Mouse (Mus musculus) right cerebral cortex, postnatal 14 days (tissue): ENCODE results near the gene Ucma.
"Not testable (repeated sequence)": the region's sequence is repeated elsewhere in the genome, so short reads cannot be mapped to it uniquely, and the experiment has no call there.

Experiments
- DNase-seq: peaks from one replicate; pipeline ENCODE4 v3.0.0; 2022

Gene Ucma

DNA sequence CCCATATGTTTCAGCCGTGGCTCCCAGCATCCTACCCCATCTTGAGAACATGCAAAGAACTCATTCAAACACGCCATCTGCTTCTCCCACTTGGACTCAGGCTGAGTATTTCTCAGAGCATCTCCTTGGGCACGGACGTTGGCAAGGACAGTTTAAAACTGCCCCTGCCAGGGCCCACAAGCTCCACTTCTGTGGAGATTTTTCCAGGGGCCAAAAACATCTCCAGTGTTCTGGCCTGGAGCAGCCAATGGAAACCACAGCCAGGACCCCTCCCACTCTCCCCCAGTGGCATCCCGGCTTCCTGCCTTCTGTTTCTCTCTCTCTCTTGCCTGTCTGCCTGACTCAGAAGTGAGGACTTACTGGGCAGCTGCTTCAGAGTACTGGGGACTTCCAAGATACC, at the start of gene Ucma:
TSS of gene Ucma (plus strand) at position 316 of the 400 bp plus-strand sequence.
- no peak for DNase-seq

DNA sequence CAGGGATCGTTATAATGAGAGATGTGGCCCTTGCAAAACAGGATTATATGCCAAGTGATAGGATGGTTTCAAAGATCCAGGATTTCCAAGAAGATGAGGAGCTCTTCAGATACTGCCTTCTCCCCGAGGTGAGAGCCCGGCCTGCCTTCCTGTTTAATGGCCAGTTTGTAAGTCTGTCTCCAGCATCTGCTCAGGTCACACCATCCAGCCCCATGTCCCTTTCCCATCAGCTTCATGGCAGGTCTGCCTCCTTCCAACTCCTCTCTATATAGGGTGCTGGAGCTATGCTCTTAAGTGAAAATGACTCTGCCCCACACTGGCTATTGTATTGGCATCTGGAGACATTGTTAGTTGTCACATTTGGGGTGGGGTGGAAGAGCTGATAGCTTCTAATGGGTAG, 48.5 kb upstream of the Ucma start:
- DNase-seq: no peak

DNA sequence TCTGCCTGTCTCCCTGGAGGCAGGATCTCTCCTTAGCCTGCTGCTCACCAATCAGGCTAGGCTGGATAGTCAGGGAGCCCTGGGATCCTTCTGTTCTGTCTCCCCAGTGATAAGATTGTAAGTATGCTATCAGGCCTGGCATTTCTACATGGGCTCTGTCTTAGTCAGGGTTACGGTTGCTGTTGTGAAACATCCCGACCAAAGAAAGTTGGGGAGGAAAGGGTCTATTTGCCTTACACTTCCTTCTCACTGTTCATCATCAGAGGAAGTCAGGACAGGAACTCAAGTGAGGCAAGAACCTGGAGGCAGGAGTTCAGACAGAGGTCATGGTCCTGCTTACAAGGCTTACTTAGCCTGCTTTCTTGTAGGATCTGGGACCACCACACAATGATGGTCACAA, 46.7 kb upstream of the Ucma start:
- DNase-seq: no peak

DNA sequence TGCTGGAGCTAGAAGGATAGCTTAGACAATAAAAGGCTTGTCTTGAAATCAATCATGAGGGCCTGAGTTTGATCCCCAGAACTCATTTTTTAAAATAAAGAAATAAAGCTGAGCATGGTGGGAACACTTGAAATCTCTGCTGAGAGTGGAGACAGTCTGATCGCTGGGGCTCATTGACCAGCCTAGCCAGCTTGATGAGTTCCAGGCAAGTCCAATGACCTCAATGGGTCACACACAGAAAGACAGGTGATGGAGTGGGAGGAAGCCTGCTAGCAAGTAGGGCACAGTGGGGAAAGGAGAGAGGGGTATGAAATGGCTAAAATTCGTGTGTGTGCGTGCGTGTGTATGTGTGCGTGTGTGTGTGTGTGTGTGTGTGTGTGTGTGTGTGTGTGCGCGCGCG, 41.4 kb upstream of the Ucma start:
- DNase-seq: no peak

DNA sequence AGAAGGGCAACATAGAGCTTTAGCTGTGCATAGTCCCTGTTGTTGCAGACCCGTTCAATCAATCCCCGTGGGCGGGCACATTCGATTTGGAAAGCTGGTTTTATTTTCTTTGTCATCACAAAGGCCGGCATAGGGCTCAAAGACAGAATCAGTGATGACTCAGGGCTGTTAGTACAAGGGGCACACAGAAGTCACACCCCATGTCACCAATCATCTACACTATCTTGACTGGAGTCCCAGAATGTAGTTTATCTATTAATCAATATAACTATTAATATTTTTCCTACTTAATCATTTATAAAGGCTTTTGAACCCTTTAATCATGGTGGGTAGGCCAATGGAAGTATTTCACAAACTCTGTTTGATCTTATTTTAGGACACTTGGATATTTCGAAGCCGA, 38.0 kb upstream of the Ucma start:
- no peak for DNase-seq

DNA sequence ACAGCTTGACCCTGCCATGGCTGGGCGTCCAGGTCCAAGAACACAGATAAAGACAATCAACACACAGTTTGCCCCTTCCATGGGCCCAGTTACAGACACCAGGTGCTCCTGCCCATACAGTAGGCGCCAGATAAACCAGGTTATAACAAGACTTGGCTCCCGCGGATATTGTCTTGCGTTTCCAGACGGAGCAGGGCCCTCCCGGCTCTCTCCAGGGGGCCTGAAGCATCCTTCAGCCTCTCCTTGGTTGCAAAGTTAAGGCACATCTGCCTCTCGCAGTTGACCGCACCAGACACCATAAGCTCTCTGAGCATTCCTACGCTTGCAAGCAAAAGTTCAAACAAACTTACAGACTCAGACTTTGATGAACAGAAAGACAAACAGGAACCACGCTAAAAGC, 35.1 kb upstream of the Ucma start:
- DNase-seq: no peak

DNA sequence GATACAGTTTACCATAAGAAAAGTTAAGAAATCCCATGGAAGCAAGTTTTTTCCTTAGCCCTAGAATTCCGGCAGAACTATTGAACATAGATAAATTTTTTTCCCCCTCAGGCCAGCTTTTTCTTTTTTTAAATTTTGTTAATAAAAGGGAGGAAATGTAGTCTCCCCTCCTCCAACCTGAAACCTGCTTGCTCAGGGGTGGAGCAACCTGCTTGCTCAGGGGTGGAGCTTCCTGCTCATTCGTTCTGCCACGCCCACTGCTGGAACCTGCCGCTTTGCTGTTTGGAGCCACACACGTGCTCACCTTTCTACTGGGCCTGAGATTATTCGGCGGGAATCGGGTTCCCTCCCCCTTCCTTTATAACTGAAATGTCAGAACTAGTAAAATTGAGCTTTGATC, 26.2 kb upstream of the Ucma start:
- not testable (repeated sequence) for DNase-seq

DNA sequence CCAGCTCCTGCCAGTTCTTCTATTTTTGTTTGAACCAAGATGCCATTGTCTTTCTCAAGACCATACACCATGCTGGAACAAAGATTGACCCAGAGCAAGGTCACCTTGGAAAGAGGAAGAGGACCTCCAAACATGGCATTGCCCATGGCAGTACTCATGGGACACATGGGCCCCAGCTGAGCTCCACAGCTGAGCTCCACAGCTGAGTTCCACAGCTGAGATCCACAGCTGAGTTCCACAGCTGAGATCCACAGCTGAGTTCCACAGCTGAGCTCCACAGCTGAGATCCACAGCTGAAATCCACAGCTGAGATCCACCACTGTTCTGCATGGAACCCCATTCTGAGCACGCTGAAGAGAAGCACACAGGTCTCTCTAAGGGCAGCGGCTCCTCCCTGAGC, 24.9 kb upstream of the Ucma start:
- no peak for DNase-seq

DNA sequence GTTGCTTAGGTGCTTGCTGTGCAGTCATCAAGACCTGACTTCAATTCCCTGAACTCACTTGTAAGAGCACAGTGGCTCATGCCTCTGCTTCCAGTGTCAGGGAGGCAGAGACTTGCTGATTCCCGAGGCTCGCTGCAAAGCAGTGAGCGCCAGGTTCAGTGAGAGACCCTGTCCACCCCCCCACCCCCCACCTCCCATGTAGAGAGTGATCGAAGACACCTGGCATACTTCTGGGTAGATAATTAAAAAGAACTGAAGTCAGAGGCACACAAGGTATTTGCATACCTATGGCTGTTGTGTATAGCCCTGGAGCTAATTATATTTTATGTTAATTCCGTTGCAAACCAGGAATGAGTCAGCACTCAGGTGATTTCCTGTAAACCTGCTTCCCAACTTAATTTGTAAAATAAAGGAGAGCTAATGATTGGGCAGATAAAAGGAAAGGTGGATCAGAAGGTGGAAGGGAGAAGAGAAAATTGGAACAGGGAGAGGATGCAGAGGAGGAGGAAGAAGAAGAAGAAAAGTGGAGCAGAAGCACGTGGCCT, 21.6 kb upstream of the Ucma start:
- DNase-seq: no peak

DNA sequence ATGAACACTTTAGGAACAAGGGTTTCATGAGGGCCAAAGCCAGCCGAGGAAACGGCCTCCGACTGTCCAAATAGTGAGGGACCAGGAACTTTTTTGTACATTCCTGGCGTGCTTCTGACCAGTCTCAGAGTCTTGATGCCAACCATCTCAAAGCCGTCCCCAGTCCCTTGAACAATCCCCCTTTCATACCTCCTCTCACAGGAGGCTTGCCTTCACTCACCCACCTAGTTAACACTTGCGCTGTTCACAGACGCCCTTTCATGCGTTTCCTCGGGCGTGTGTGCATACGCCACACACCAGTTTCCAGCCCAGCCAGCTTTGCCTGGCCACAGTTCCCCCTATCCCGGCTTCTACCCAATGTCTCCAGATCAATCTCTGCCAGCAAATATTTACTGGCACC, 17.9 kb upstream of the Ucma start:
- no peak for DNase-seq

DNA sequence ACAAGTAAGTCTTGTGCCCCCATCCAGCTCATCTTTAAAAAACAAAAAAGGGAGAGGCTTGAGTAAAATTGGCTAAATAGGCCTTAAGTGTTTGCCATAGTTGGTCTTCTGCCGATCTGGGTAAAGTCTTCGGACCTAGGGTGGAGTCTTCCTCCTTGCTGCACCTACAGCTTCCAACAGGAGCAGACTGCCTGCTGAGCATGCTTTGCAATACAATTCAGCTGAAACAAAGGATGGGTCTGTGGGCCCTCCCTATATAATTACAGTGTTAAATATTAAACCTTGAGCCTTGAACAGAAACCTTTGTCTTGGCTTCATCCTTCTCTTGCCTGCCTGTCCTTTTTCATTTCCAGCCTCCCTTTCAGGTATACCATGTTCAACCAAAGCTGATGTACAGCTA, 8.1 kb upstream of the Ucma start:
- no peak for DNase-seq

DNA sequence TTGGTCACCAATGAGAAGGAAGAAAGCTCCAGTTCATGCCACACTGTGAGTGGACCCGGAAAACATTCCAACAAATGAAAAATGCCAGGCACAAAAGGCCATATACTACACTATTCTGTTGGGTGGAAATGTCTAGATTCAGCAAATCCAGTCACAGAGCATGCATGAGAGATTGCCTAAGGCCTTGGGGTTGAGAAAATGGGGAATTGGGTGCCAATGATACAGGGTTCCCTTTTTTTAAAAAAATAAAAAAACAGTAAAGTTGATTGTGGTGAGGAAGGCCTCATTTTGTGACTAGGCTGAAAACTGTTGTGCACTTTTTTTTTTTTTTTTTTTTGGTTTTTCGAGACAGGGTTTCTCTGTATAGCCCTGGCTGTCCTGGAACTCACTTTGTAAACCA, 6.8 kb upstream of the Ucma start:
- DNase-seq: no peak

DNA sequence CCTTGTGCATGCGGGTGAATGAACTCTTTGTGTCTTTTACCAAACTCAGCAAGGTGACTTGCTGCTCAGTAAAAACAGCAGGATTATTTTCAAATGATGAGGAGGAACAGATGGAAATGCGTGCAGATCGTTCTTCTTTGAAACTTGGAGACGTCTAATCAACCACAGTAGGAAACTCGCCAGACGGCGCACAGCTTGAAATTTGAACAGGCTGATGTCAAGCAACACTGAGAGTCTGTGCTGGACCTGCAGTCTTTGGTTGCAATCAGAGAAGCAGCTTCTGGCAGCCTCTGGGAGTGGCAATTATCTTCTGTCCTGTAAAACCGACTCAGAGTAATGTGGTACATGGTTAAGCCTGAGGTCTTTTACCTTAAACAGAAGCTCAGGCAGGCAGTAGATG, 2.2 kb downstream of the Ucma start:
- no peak for DNase-seq

DNA sequence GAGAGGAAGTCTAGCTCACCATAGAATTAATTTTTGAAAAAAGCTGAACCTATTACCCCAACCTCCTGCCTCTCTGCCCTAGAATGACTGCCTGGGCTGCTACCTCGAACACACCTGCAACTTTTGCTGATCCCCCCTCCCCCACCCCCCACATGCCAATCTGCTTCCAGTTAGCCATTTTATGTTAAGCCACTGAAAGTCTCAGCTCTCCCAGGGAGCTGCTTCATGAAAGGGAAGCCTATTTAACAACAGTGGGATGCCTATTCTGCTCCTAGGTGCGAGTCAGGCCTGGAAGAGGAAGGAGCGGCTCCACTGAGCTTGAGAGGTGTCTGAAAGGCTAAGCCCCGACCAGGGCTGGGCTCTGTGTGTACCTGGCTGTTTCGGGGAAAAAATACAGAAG, 8.1 kb downstream of the Ucma start:
- no peak for DNase-seq

DNA sequence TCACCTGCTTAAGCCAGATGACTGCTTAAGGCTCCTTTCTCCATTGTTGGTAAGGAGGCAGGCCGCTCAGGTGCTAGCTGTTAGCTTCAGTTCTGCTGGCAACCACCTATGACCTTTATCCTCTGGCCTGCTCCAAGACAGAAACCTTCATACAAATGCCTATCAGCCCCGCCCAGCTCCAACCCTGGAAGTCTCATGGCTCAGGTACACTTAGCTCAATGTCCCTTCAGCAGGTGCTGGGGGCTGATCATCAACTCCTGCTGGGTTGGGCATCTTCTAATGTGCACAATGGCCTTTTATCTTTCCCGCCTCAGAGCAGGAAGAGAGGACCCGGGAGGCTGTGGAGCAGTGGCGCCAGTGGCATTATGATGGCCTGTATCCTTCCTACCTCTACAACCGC, 9.1 kb downstream of the Ucma start:
- no peak for DNase-seq

DNA sequence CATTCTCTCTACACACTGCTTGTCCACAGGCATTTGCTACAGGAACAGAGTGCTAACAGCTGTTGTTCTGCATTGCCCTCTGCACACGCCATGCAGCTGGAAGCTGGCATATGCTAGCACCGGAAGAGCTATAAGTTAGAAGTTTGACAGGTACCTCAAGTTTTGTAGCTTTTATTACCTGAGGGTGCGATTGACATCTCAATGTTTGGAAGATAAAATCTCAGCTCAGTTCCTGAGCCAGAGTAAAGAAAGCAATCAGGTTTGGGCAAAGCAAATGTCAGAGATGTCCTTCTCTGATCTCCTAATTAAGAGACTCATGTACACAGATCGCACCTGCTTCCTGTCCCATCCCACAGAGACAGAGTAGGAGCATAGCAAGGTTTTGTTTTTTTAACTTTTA, 10.9 kb downstream of the Ucma start:
- DNase-seq: no peak

DNA sequence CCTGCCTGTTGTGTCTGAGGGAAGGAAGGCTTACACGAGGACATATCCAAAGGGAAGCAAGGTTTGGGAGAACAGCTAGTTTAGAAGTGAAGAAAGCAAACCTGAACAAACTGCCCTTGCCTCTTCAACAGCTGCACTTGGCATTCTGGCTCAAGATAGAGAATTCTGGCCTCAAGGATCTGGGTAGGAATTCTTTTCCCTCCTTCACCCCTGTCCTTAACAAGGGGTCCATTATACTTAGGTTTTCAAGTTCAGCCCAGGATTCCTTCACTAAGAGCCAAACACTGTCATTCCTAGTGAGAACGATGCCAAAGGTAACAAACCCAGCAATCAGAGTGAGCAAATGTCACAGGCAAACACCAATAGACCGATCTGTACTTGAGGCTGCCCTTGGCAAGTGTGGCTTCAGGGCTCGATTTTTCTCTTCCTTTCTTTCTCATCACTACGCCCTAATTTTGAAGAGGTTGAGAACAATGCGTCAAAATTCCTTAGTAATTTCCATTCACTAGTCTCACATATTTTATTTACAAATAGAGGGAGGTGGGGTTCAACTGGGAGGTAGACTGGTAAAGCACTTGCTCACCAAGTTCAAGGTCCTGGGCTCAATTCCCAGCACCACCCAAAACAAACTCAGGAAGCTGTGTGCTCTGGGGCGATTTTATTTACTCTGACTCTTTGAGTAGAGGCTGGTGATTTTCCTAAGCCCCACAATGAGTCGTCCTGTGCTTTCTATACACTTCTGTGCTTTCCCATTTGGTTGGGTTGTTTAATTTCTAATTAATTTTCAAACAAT, 11.7 kb downstream of the Ucma start:
- no peak for DNase-seq

DNA sequence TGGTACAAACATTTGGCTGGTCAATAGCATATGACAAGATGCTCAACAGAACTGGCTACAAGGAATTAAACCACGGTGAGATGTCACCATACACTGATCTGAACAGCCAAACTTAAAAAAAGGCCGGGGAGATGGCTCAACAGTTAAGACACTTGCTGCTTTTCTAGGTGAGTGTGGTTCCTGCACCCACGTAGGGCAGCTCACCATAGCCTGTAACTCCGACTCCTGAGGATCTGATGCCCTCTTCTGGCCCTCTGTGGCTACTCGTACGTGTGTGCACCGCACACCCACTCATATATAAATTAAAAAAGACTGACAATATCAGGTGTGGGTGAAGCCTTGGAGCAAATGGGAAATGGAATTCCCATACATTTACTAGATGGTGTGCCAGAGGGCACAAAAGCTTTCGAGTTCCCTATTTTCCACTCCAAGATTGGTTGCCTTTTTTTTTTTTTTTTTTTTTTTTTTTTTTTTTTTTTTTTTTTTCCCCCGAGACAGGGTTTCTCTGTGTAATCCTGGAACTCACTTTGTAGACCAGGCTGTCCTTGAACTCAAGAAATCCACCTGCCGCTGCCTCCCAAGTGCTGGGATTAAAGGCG, 13.0 kb downstream of the Ucma start:
- no peak for DNase-seq

DNA sequence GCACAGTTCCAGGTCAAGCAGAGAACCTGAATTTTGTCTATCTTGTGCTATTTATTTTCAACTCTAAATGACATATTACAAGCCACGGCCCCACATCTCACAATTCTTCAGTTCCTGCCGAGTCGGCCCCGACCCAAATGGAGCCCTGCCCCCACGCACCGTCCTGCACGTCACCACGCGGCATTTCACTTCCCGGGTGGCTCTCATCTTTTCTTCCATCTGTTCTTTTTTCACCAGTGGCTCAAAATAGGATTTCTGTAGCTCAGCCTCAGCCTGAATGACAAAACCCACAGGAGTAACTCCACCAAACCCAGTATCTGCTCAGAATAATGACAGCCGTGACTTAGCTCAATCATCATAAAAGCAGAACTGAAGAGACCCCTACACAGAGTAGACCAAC, 17.7 kb downstream of the Ucma start:
- DNase-seq: peak; percentile 60

DNA sequence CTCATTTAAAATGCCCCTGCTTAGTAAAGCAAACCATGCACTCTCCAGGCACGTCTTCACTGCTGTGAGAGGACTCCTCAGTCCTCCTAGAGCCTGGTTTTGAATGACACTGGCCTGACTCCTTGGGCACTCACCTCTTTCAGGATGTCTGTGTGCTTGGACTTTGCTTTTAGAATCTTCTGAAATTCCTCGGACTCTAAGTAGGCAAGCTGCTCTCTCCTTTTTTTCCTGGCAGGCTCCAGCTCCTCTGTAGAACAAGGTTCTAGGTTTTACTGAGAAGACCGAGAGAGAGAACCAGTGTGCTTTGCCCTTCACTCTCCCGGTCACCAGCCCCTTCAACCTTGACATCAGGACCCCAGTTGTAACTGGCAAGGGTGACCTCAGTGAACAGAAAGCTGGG, 18.5 kb downstream of the Ucma start:
- DNase-seq: no peak

DNA sequence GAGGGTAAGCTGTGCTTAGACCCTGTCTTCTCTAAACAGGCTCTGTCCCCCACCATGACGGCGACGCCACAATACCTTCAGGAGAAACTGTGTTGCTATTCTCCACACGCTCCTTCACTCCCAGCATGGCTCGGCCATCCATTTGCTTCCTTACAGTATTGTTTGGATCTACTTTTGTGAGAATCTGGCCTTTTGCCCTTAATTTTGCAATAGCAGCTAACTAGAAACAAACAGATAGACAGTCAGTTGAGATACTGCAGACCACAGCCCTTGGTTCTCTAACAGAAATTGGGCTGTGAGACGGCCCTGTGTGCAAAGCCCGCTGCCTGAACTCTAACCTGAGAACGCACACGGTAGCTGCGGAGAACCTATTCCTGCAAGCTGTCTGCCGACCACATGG, 19.7 kb downstream of the Ucma start:
- no peak for DNase-seq

DNA sequence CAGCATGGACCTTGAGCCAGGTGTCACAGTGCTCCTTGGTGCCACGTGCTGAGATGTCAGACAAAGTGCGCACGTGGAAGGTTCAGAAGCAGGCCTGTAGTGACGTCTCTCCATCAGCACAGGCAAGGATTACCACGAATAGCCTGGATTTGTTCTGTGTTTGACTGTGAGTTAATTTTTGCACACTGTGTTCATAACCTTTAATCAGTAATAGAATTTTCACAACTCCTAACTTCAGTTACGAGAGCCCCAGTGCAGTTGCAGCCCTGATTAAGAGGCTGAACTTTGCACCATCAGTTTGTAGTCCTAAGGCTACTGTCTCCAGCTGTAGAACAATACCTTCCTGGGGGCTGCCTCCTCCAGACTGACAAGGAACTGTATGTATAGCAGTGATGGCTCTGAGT, 20.5 kb downstream of the Ucma start:
- no peak for DNase-seq

DNA sequence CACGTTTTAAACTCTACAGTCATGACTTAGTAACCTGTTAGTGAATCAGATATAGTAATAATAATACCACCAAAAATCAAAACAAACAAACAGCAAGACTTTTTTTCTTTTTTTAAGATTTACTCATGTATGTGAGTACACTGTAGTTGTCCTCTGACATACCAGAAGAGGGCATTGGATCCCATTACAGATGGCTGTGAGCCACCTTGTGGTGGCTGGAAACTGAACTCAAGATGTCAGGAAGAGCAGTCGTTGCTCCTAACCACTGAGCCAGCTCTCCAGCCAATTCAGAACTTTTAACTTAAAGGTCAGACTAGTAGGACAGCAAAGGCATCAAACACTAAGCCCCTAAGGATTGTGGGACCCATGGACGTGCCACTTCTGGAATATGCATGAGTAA, 23.0 kb downstream of the Ucma start:
- DNase-seq: no peak

DNA sequence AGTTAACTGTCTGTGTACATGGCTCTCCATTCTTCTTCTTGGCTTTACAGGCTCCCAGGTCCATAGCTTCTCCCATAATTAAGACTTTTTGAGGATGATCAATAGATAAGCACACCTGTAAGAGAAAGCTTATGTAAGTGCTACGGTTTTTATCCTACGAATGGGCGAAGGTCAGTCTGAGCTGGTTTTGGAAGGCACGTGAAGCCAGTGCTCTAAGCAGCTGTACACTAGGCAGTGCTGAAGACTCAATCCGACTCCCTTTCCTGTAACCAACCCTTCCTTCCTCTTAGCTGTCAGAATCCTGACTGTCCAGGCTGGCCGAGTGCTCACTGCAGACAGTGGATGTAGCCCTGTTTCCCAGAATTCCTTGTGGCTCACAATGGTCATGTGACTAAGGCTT, 25.3 kb downstream of the Ucma start:
- no peak for DNase-seq

DNA sequence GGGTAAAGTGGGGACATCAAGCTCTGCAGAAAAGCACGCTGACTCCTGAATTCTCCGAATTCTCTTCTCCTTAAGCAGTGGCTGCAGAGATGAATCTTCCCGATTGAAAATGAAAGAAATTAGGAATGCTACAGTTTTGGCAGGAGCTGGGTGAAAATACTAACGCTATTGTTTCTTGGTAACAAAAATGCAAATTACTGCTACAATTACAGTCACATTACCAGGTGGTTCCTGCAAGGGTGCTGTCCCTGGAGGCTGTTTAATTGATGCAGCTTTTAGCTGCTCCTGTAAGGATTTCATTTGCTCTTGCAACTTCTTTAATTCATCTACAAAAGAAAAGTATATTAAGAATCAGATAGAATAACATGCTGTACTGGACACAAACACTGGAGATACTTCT, 31.2 kb downstream of the Ucma start:
- DNase-seq: no peak
